Mouse (Mus musculus): ENCODE data around the gene Kdm8. TPM values are rescaled to one million over a fixed set of nuclear protein-coding genes. Genes with fewer than 3 reads are reported as not detected.

Kdm8 gene
- polyA plus RNA-seq, 1 experiment, result 4.0 TPM

GRCm38 (mm10) chr7:125511432-125511831 lies 67.0 kb downstream of the Kdm8 start:
- no peak for TF ChIP-seq TCF12 (IDR thresholded peaks at IDR 0.05; ENCODE audit: insufficient read depth, poor library complexity, severe bottlenecking)
- TF ChIP-seq MAX (IDR thresholded peaks at IDR 0.05; ENCODE audit: low read depth), result no peak
- TF ChIP-seq MYOG (IDR thresholded peaks at IDR 0.05; ENCODE audit: control insufficient read depth in 1 of 3, insufficient read depth in 1 of 3, insufficient read length in 2 of 3, low read depth in 2 of 3), result no peak
- no peak for TF ChIP-seq CEBPB (IDR thresholded peaks at IDR 0.05; ENCODE audit: insufficient read depth, poor library complexity, severe bottlenecking)
- TF ChIP-seq TCF3 (IDR thresholded peaks at IDR 0.05; ENCODE audit: insufficient read length, low read depth), result no peak
- TF ChIP-seq SRF (IDR thresholded peaks at IDR 0.05; ENCODE audit: control insufficient read depth, insufficient read length, low read depth), result no peak
- TF ChIP-seq POLR2AphosphoS2 (IDR thresholded peaks at IDR 0.05; ENCODE audit: insufficient read length, low read depth), result no peak
- TF ChIP-seq MYOD1 (IDR thresholded peaks at IDR 0.05; ENCODE audit: control insufficient read depth in 1 of 3, insufficient read length in 2 of 3, low read depth in 2 of 3), result no peak
- TF ChIP-seq E2F4 (IDR thresholded peaks at IDR 0.05; ENCODE audit: insufficient read depth), result no peak
- no peak for TF ChIP-seq REST (IDR thresholded peaks at IDR 0.05; ENCODE audit: insufficient read depth, insufficient read length)
- TF ChIP-seq USF1 (IDR thresholded peaks at IDR 0.05; ENCODE audit: low read depth), result no peak
- TF ChIP-seq POLR2A (IDR thresholded peaks at IDR 0.05; ENCODE audit: insufficient read length, low read depth), result no peak
- no peaks in the 10 kb centered on the region for H3K79me2 ChIP-seq (ENCODE audit: control insufficient read depth, insufficient read depth)

DNA sequence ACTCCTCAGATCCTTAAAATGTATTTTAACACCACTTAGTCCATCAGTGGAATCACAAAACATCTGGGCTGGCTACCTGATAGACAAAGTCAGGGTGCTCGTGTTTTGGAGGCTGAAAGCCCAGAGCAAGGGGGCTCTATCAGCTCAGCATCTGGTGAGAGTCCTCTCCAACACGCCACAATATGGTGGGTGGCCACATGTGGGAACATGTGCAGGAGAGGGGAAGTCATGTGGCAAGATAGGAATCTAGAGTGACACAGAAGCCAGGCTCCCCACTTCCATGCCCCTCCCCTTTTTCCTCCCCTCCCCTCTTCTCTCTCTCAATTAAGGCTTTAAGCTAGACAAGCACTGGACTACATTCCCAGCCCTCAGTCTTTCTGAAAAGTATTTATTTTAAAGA lies 67.4 kb downstream of the Kdm8 start:
- Histone ChIP-seq H3K4me3 (no peak overlapping the region), H3ac (ENCODE audit: control insufficient read depth, insufficient read length) (no peak overlapping the region), H3K79me2 (ENCODE audit: control insufficient read depth, insufficient read depth) (no peaks in the 10 kb centered on the region), H3K36me3 (ENCODE audit: control insufficient read depth, insufficient read depth) (no peaks in the 10 kb centered on the region), H3K4me2 (ENCODE audit: low read depth) (no peak overlapping the region), H3K27me3 (ENCODE audit: control insufficient read depth, insufficient read depth, insufficient read length) (no peaks in the 10 kb centered on the region)
- TF ChIP-seq MAX (IDR thresholded peaks at IDR 0.05; ENCODE audit: low read depth) (no peak), POLR2AphosphoS2 (IDR thresholded peaks at IDR 0.05; ENCODE audit: insufficient read length, low read depth) (no peak), E2F4 (IDR thresholded peaks at IDR 0.05; ENCODE audit: insufficient read depth) (no peak), CEBPB (IDR thresholded peaks at IDR 0.05; ENCODE audit: insufficient read depth, poor library complexity, severe bottlenecking) (no peak), SRF (IDR thresholded peaks at IDR 0.05; ENCODE audit: control insufficient read depth, insufficient read length, low read depth) (no peak), USF1 (IDR thresholded peaks at IDR 0.05; ENCODE audit: low read depth) (no peak), TCF12 (IDR thresholded peaks at IDR 0.05; ENCODE audit: insufficient read depth, poor library complexity, severe bottlenecking) (no peak), REST (IDR thresholded peaks at IDR 0.05; ENCODE audit: insufficient read depth, insufficient read length) (no peak), MYOG (IDR thresholded peaks at IDR 0.05; ENCODE audit: control insufficient read depth in 1 of 3, insufficient read depth in 1 of 3, insufficient read length in 2 of 3, low read depth in 2 of 3) (no peak), POLR2A (IDR thresholded peaks at IDR 0.05; ENCODE audit: insufficient read length, low read depth) (no peak), MYOD1 (IDR thresholded peaks at IDR 0.05; ENCODE audit: control insufficient read depth in 1 of 3, insufficient read length in 2 of 3, low read depth in 2 of 3) (no peak), TCF3 (IDR thresholded peaks at IDR 0.05; ENCODE audit: insufficient read length, low read depth) (no peak)

More at GRCm38 (mm10) chr7:125511432-125511831, 67.0 kb downstream of the Kdm8 start:
- no peak overlapping the region for H3K4me3 ChIP-seq
- no peaks in the 10 kb centered on the region for H3K27me3 ChIP-seq (ENCODE audit: control insufficient read depth, insufficient read depth, insufficient read length)
- H3K4me2 ChIP-seq (ENCODE audit: low read depth), result no peak overlapping the region
- H3ac ChIP-seq (ENCODE audit: control insufficient read depth, insufficient read length), result no peak overlapping the region
- H3K36me3 ChIP-seq (ENCODE audit: control insufficient read depth, insufficient read depth), result no peaks in the 10 kb centered on the region

Other genes starting within 250 kb of the Kdm8 start
- 78.3 TPM for gene Nsmce1, start 46.9 kb downstream of the Kdm8 start, polyA plus RNA-seq (2012; fragmentation: generic; extraction: Trizol)
- 10.7 TPM for gene Il4ra, start 107.4 kb downstream of the Kdm8 start, polyA plus RNA-seq (2012; fragmentation: generic; extraction: Trizol)
- gene Il21r, start 158.8 kb downstream of the Kdm8 start, polyA plus RNA-seq (2012; fragmentation: generic; extraction: Trizol), result 0.59 TPM